Mouse (Mus musculus) megakaryocyte progenitor cell, adult 5-6 weeks (primary cell): Measurements from ENCODE around the gene Ncaph. TPM values are rescaled to one million over a fixed set of nuclear protein-coding genes. Genes with fewer than 3 reads are reported as not detected.
"Not testable (repeated sequence)": the region's sequence is repeated elsewhere in the genome, so short reads cannot be mapped to it uniquely, and the experiment has no call there.

ENCODE experiments used
- ATAC-seq: replicated peaks from 2 replicates; pipeline ENCODE4 v1.8.0; 2016; ENCODE audit warnings: mild to moderate bottlenecking, moderate TSS enrichment, inconsistent platforms; ENCODE audit not compliant: poor library complexity
- total RNA-seq, 2 experiments: library from RNA; stranded (forward) in 1 of 2; stranded (reverse) in 1 of 2; fragments of 157-497, 149-512 nt in 1 of 2; fragments of 200-1000 nt in 1 of 2; gene quantifications; 2 replicates each; pipeline versions ENCODE4 v1.2.3 to v1.2.4; 2015 to 2017

Gene Ncaph
- 49.5 and 53.5 TPM in 2 replicates for total RNA-seq (2015)
- 57.3 and 58.7 TPM in 2 replicates for total RNA-seq (2017)

- peak; percentile 79 for ATAC-seq
Observed at GRCm38 (mm10) chr2:127133621-127134461, at the start of gene Ncaph. TSS of gene Ncaph (minus strand) at chr2:127133954.

- ATAC-seq: peak; percentile 100
Observed at GRCm38 (mm10) chr2:127182598-127183381, 49.0 kb upstream of the Ncaph start.

- peak; percentile 77 for ATAC-seq
Observed at GRCm38 (mm10) chr2:127166261-127166660, 32.5 kb upstream of the Ncaph start.

- ATAC-seq: no peak
Observed at GRCm38 (mm10) chr2:127165675-127166074, 31.9 kb upstream of the Ncaph start.

DNA sequence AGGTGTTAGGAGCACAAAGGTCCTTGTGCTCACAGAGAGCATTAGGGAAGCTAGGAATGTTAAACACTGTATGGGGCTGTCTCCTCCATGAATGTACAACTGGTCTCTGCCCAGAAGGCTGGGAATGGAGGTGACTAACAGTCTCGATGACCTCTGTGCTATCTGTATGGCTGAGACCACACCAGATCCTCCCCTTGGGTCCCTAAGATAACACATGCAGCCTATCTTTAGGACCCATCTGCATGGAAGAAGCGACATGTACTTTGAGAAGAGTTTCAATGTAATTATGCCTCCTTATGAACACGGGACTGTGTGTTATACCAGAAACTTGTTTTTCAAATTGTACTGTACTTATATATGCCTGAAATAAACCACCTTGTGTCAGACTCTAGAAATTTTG, 11.9 kb upstream of the Ncaph start:
- no peak for ATAC-seq

DNA sequence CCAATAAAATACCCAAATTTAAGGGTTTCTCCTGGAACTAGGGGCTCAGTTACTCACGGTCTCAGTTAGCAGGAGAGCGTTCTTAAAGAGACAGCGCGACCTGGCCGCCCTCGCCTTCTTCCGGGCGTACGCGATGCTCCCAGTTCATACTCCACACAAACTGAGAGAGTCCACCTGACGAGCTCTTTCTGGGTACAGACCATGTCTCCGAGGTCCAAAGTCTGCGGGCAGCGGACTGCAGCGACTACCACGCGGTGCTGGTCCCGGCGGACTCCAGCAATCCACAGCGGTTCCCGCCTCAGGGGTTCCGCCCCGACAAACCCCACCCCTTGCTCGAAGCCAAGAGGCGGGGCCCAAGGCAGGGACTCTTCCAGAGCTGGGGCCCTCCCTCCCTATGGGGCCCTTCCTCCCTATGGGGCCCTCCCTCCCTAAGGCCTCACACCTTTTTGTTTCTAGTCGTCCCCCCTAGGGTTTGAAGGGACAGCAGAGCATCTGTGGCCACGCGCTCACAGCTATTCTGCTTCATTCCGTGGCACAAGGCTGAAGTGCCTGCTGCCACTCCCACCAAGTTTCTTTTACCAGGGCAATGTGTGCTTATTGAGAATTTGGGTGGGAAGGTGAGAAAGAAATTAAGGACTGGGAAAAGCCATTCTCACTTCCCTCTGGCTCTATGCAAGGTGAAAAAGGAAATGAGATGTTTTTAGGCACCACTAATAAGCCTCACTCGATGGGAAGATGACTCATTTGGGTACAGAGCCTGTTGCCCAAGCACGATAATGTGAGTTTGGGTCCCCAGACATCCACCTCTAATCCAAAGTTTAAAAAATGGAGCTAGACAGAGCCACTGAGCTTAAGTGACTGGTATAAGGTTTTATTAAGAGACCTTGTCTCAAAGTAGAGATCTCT, 9.7 kb upstream of the Ncaph start, which contains the start of gene Itpripl1:
Gene Itpripl1 (minus strand): TSS at position 285 of the 906 bp plus-strand sequence.
- ATAC-seq: peak; percentile 94

DNA sequence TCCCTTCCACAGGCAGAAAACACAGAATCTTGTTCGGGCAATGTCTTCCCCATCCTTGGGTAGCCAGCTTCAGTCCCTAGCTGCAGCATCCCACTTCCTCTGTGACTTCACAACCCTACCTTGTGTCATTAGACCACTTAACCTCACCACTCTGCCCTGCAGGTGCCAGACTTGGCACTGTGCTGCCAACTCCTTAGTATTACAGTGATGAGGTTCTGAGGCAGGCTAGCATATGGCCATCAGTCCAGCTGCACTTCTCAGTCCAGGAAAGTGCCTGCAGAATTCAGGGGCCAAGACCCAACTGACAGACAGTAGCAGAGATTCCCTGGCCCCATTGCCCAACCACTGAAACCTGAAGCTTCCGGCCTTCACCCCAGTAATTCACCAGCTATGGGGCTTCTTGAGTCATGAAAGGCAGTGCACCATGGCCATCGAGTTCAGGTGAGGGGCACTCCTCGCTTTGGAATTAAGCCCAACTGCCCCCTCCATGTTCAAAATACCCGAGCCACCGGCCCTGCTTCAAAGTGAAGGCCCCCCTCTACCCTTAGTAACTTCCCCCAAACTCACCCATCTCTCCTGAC, 8.9 kb upstream of the Ncaph start:
- no peak; the same call in 1 of the 2 replicates for ATAC-seq

GRCm38 (mm10) chr2:127142031-127142430, 8.3 kb upstream of the Ncaph start:
- peak; percentile 12; the same call in 1 of the 2 replicates for ATAC-seq

GRCm38 (mm10) chr2:127140011-127140410, 6.3 kb upstream of the Ncaph start:
- no peak for ATAC-seq

DNA sequence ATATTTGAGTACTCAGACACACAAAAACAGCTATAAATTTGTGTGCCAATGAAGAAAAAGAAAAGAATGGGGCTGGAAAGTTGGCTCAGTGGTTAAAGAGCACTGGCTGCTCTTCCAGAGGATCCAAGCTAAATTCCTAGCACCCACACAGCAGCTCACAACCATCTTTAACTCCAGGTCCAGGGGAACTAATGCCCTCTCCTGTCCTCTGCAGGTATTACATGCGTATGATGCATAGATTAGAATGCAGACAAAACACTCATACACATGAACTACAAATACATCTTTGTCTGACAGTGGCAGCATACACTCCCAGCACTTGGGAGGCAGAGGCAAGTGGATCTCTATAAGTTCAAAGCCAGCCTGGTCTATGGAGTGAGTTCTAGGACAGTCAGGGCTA, 5.9 kb upstream of the Ncaph start:
- ATAC-seq: no peak

- no peak for ATAC-seq
Observed at GRCm38 (mm10) chr2:127139094-127139493, 5.3 kb upstream of the Ncaph start.

GRCm38 (mm10) chr2:127138449-127138848, 4.7 kb upstream of the Ncaph start:
- ATAC-seq: no peak

DNA sequence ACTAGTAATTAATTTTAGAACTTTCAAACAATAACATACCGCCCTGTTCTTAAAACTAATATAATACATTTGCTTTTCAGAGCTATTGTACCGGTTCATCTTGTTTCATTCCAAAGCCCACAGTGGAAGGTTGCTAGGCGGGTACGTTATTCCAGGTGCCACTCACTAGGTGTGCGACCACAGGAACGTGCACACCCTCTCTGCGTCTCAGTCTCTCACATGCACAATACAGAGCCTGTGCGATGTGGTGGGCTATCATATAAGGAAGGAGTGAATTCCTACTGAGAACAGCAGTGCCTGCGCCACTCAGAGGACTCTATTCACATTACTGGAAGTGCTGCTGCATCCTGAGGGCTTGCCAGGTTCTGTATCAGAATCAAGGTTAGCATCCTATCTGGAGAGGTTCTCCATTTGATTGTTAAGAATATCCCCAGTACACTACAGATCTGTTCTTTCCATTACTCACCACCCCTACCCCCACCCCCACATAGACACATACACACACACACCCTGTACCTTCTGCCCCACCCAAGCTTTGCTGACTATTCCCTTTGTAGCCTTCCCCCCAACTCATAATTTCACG, 4.2 kb upstream of the Ncaph start:
- no peak for ATAC-seq

DNA sequence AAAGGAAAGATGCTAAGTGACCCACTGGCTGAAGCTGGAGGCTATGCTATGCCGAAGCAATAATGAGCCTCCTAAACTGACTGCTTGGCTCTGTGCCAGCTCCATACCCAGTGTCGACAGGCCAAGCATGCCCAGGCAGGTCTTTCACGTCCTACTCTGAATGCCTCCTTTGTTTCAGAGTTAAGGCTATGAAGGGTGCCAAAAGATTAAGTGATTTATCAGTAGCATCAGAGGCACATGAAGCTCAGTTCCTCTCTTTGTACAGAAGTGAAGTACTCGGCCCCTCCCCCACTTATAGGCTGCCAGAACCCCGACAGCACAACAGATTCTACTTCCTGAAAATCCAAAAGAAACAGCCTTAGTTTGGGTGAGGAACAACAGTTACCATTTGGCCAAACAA, 3.2 kb upstream of the Ncaph start:
- ATAC-seq: peak; percentile 40

DNA sequence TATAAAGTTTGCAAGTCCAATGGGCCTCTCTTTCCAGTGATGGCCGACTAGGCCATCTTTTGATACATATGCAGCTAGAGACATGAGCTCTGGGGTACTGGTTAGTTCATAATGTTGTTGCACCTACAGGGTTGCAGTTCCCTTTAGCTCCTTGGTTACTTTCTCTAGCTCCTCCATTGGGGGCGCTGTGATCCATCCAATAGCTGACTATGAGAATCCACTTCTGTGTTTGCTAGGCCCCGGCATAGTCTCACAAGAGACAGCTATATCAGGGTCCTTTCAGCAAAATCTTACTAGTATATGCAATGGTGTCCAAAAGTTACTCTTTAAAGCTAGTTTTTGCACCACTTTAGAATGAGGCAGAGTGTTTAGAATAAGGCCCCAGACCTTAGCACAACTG, 1.5 kb upstream of the Ncaph start:
- not testable (repeated sequence) for ATAC-seq

- ATAC-seq: no peak
Observed at GRCm38 (mm10) chr2:127131353-127131752, 2.4 kb downstream of the Ncaph start.

DNA sequence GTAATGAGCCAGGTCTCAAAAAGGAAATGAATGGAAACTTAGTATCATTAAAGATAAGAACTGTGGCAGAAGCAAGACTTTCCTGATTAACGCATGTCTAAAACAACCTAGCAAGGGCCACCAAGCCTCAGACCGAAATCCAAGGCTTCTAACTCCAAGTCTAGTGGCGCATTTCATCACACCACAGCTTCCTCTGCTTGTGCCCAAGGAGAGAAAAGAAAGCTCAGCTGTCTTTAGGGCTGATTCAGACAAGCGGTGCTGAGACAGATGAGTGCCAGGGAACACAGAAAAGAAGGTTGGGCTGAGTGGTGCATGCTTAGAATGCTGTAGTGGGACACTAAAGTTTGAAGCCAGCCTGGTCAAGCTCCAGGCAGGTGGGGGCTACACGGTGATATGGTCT, 4.8 kb downstream of the Ncaph start:
- ATAC-seq: no peak

DNA sequence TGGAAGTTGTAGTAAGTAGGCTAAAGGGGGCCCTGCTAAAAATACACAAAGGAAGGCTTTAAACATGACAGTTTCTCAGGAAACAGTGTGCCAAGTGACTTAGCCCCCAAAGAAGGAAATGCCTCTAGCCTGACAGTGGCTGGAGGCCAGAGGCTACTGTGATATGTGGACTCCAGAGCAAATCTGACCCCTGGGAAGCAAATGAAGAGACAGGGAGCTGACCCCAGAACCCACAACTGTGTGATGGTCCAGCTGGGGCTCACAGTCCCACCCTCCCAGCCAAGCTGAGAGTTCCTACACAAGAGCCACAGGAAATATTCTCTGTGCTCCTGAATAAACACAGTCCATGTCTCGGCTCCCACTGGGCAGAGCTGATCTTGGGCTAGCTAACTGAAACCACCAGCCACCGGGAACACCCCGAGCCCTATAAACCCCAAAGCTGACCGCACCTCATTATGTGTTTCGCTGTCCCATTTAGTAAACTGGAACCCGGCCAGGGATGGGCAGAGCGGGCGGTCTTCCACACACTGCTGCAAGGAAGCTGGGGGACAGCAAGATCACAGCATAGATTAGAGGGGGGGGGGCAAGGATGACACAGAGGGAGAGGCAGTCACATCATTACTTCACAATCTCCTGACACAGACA, 12.0 kb downstream of the Ncaph start:
- ATAC-seq: no peak

DNA sequence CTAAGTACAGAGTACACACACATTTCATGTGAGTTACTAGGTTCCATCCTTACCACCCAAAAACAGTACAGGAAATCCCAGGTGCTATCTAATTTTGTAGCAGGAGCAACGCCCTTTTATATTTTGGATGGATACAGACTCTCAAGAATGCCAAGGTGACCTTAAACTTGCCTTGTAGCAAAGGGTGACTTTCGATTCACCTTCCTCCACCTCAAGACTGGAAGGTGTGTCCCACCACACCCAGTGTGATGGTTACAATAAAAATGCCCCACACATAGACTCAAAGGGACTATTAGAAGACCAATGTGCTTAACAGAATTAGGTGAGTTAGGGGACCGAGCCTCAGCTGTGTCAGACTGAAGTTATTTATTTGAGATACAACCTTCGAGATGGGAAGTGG, 24.8 kb downstream of the Ncaph start:
- no peak for ATAC-seq

- ATAC-seq: no peak
Observed at GRCm38 (mm10) chr2:127092000-127092399, 41.8 kb downstream of the Ncaph start.
